Mouse (Mus musculus): ENCODE measurements at regions not wholly inside any gene's neighbourhood (a gene's known extent, or its start where the extent isn't known, plus 50 kb on each side); places are given as distances from the start of the nearest gene placed in this dataset.

GRCm38 (mm10) chr17:80887749-80888119, 56.7 kb upstream of the Tmem178 start:
- no peak for TF ChIP-seq ELF1 (IDR thresholded peaks at IDR 0.05; ENCODE audit: low read depth, low read length)
- no peak for TF ChIP-seq TBP (IDR thresholded peaks at IDR 0.05; ENCODE audit: low read depth, low read length)
- TF ChIP-seq CTCF (IDR thresholded peaks at IDR 0.05 in 2 of 3, conservative IDR thresholded peaks at IDR 0.05 in 1 of 3; ENCODE audit: control insufficient read depth in 1 of 3, insufficient read depth in 1 of 3, low read depth in 2 of 3, low read length in 3 of 3, poor library complexity in 1 of 3, severe bottlenecking in 1 of 3): no peak
- TF ChIP-seq EP300 (IDR thresholded peaks at IDR 0.05; ENCODE audit: low read depth in 1 of 2, low read length in 2 of 2): no peak
- TF ChIP-seq MAX (IDR thresholded peaks at IDR 0.05; ENCODE audit: low read length): no peak
- no peak for TF ChIP-seq ZMIZ1 (IDR thresholded peaks at IDR 0.05; ENCODE audit: low read depth, low read length)
- TF ChIP-seq MAFK (IDR thresholded peaks at IDR 0.05; ENCODE audit: borderline replicate concordance, low read depth, low read length): no peak
- no peak for TF ChIP-seq RCOR1 (IDR thresholded peaks at IDR 0.05; ENCODE audit: low read depth, low read length)
- TF ChIP-seq ZKSCAN1 (IDR thresholded peaks at IDR 0.05; ENCODE audit: low read depth, low read length): no peak
- no peak for TF ChIP-seq POLR2AphosphoS5 (IDR thresholded peaks at IDR 0.05; ENCODE audit: borderline replicate concordance, low read depth, low read length)

Measured in MEL (cell line).